Mouse (Mus musculus) heart, postnatal 10 days (tissue): ENCODE results near the gene Spag7. TPM values are rescaled to one million over a fixed set of nuclear protein-coding genes. Genes with fewer than 3 reads are reported as not detected.

Source experiments
- DNase-seq, 2 experiments: peaks; one replicate each; pipeline ENCODE4 v3.0.0; 2021
- intact Hi-C: fragments of 180-260 bp; cut with DNase I; formaldehyde crosslinking; loops from one replicate; pipeline ENCODE4 v1.15.1; 2025
- microRNA-seq, 2 experiments: library from miRNA; unstranded; fragments of <30 nt; microRNA quantifications; one replicate each; pipeline ENCODE4 v1.2.0; 2022
- total RNA-seq, 2 experiments: library from RNA; stranded (reverse); gene quantifications; 2 replicates each; pipeline ENCODE4 v1.2.3; 2021

Gene Spag7
- total RNA-seq, 2 experiments from 2014 or later, result 86.0 to 88.2 TPM

GRCm38 (mm10) chr11:70615516-70616093, 53.6 kb downstream of the Spag7 start, which contains the start of gene 4930544D05Rik:
TSS of gene 4930544D05Rik (plus strand) at chr11:70615848.
- intact Hi-C loops, result no loop called here

GRCm38 (mm10) chr11:70615074-70615473, 54.1 kb downstream of the Spag7 start:
- DNase-seq, result peak; percentile 66
- intact Hi-C loops, result no loop called here

More at GRCm38 (mm10) chr11:70615516-70616093, 53.6 kb downstream of the Spag7 start, which contains the start of gene 4930544D05Rik:
- no peak for DNase-seq

Small RNA genes within 50 kb of the gene (microRNA-seq; reads per million reads assigned to microRNA genes)
- 1.0 to 1.4 reads per million in 2 experiments for gene Mir6925

Other genes with a start within 250 kb of the Spag7 start
- gene Arrb2, start 236.8 kb downstream of the Spag7 start, total RNA-seq, result 10 to 100 TPM; 13.0 to 15.1 TPM
- 10 to 100 TPM in 1 of 2 experiments, 1 to 10 TPM in 1; 8.2 to 13.4 TPM for gene Med11, start 217.5 kb downstream of the Spag7 start, total RNA-seq
- gene Zmynd15, start 210.0 kb downstream of the Spag7 start, total RNA-seq, result 1 to 10 TPM; 1.4 to 2.1 TPM
- gene Cxcl16, start 209.4 kb downstream of the Spag7 start, total RNA-seq, result 1 to 10 TPM; 7.2 to 7.7 TPM
- 1 to 10 TPM in 1 of 2 experiments, under 1 TPM in 1; 0.89 to 1.4 TPM for gene Tm4sf5, start 164.2 kb downstream of the Spag7 start, total RNA-seq
- gene Vmo1, start 154.8 kb downstream of the Spag7 start, total RNA-seq, result not detected
- gene Gltpd2, start 150.2 kb downstream of the Spag7 start, total RNA-seq, result not detected
- 100 to 1,000 TPM; 264 to 266 TPM for gene Psmb6, start 144.0 kb downstream of the Spag7 start, total RNA-seq
- gene Gm40193, start 136.5 kb downstream of the Spag7 start, total RNA-seq, result not detected
- 10 to 100 TPM in 1 of 2 experiments, 1 to 10 TPM in 1; 8.9 to 10.8 TPM for gene Pld2, start 129.4 kb downstream of the Spag7 start, total RNA-seq
- 10 to 100 TPM; 40.4 to 43.3 TPM for gene Mink1, start 106.5 kb downstream of the Spag7 start, total RNA-seq
- gene 4930544D05Rik, start 53.6 kb downstream of the Spag7 start, total RNA-seq, result not detected
- gene Chrne, start 50.2 kb downstream of the Spag7 start, total RNA-seq, result not detected
- gene Gp1ba, start 30.3 kb downstream of the Spag7 start, total RNA-seq, result under 1 TPM; 0.17 to 0.43 TPM
- 10 to 100 TPM; 50.2 to 50.4 TPM for gene Rnf167, start 22.2 kb downstream of the Spag7 start, total RNA-seq
- gene Slc25a11, start 21.9 kb downstream of the Spag7 start, total RNA-seq, result 100 to 1,000 TPM; 378 to 381 TPM
- 100 to 1,000 TPM; 456 to 499 TPM for gene Pfn1, start 14.8 kb downstream of the Spag7 start, total RNA-seq
- gene Eno3, start 12.2 kb downstream of the Spag7 start, total RNA-seq, result 1,000 to 10,000 TPM; 1,599 to 1,711 TPM
- gene Camta2, start 18.7 kb upstream of the Spag7 start, total RNA-seq, result 10 to 100 TPM; 31.2 to 32.8 TPM
- 1 to 10 TPM; 2.6 to 3.0 TPM for gene Inca1, start 30.7 kb upstream of the Spag7 start, total RNA-seq
- 100 to 1,000 TPM; 279 to 286 TPM for gene Kif1c, start 31.1 kb upstream of the Spag7 start, total RNA-seq
- gene Zfp3, start 94.8 kb upstream of the Spag7 start, total RNA-seq, result 10 to 100 TPM; 10.6 to 11.2 TPM
- gene Scimp, start 143.2 kb upstream of the Spag7 start, total RNA-seq, result not detected
- gene Rabep1, start 175.4 kb upstream of the Spag7 start, total RNA-seq, result 10 to 100 TPM; 32.3 to 38.4 TPM